Mouse (Mus musculus) cortical plate, adult 2 months (tissue): ENCODE results near the gene S1pr3.

Experiments used
- CTCF ChIP-seq: fragments of 200-500 bp; IDR thresholded peaks from 2 replicates; pipeline ENCODE4 v1.5.1; 2011; ENCODE audit warnings: mild to moderate bottlenecking, control low read depth, low read length; ENCODE audit not compliant: insufficient read depth; ENCODE audit errors: extremely low read depth
- POLR2A ChIP-seq: fragments of 200-500 bp; IDR thresholded peaks from 2 replicates; pipeline ENCODE4 v1.6.1; 2011; ENCODE audit warnings: mild to moderate bottlenecking, low read length, control low read depth; ENCODE audit not compliant: insufficient read depth; ENCODE audit errors: extremely low read depth

DNA sequence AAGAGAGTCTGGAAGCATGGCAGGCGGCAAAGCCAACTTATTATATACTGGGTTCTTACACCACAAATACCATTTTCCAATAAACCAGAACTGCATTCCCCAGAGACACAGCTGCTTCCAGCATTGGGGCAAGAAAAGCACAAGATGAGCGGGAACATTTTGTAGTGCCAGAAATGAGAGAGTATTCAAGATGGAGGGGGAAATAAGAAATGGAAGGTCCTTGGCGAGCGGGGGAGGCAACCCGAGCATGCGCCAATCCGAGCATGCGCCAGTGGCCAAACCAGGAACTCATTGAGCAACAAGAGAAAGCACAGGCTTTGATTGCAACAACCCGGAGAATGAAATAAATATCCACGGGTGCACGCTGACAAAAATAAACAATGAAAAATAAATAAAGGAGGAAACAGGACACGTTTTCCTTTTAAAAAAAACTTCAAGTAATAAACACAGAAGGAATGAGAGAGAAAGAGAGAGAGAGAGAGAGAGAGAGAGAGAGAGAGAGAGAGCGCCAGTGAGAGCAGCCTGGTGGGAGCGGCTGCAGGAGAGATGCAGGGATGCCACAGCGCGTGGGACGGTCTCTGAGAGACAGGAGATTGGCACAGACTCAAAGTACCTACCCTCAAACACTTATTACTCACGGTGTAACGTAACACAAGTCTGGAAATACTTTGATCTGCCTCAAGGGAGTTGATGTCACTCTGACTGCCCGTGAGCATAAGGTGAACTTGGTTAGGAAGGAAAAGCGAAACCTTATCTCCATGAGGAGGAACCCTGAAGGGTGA, 34.2 kb upstream of the S1pr3 start:
- TF ChIP-seq CTCF (no peak), POLR2A (no peak)
